Mouse (Mus musculus): ENCODE data around the gene 4921524J17Rik. TPM values are rescaled to one million over a fixed set of nuclear protein-coding genes. Genes with fewer than 3 reads are reported as not detected.

The 4921524J17Rik gene
- total RNA-seq, 2 experiments from 2014 or later: 17.2 to 17.3 TPM

Other genes starting within 250 kb of the 4921524J17Rik start
- not detected for gene Olfr371, start 206.8 kb downstream of the 4921524J17Rik start, total RNA-seq (2021)
- 10 to 100 TPM; 43.7 to 45.1 TPM for gene Orc6, start 133.2 kb downstream of the 4921524J17Rik start, total RNA-seq (2021)
- 100 to 1,000 TPM; 151 to 156 TPM for gene Vps35, start 133.0 kb downstream of the 4921524J17Rik start, total RNA-seq (2021)
- gene Mylk3, start 46.5 kb downstream of the 4921524J17Rik start, total RNA-seq (2021): 1 to 10 TPM in 1 of 2 experiments, under 1 TPM in 1; 0.49 to 2.4 TPM
- gene Gpt2, start 59.7 kb upstream of the 4921524J17Rik start, total RNA-seq (2021): 10 to 100 TPM; 36.6 to 50.0 TPM
- 100 to 1,000 TPM; 168 to 184 TPM for gene Dnaja2, start 122.5 kb upstream of the 4921524J17Rik start, total RNA-seq (2021)

Measured in left cerebral cortex, postnatal 10 days (tissue).